In the genomic region with DNA sequence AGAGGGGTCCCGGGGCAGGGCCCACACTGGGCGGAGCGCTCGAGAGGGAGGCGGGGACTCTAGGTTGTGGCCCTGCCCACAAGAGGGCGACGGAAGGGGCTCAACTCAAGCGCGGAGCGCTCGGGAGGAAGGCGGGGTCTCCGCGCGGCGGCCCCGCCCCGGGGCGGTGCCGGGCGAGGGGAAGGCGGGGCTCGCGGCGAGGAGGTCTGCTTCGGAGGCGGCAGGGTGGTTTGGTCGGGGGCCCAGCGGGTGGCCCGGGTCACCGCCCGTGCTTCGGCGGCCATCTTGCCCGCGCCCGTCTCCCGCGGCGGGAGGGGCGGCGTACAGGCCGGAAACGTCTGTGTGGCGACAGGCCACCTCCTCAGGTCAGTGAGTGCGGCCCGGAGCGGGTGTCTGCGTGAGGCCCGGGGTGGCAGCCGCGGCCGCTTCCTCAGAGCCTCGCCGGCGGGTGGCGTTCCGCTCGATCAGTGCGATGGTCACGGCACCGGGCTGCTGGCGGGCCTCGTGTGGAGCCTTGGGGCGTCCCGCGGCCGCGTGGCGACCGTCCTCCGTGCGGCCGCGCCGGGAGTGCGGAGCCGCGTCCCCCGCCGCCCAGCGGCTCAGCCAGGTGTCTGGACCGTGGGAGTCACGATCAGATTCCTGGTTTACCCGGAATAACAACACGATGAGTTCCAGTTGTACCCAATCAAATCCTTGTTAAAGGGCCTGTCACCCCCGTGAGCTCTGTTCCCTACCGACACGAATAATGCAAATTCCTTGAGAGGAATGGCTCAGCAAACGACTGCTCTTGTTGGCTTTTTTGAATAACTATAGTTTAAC, we compare ENCODE assay signal across 7 mouse cellular contexts. TPM values are rescaled to one million over a fixed set of nuclear protein-coding genes. Genes with fewer than 3 reads are reported as not detected.
A peak's percentile ranks its signal among the peaks of the same experiment; 100 is the strongest.
DNase-seq lines count a peak whose midpoint lies in the region; ATAC-seq and TF ChIP-seq lines count a peak whose summit lies in the region.

A gene (plus strand): TSS at position 176 of the 819 bp plus-strand sequence.

- H3K4me2 ChIP-seq in embryonic facial prominence, embryonic 12.5 days (replicated peaks): peak within 1 kb of the TSS; percentile 48
- peak within 1 kb of the TSS; percentile 64 for H3K4me2 ChIP-seq in limb, embryonic 13.5 days (replicated peaks)
- peak within 1 kb of the TSS; percentile 70 for H3K4me2 ChIP-seq in midbrain, embryonic 16.5 days (ENCODE audit: low read length)

- H3K27me3 ChIP-seq in embryonic facial prominence, embryonic 12.5 days: no peaks in the 10 kb centered on the region
- no peaks in the 10 kb centered on the region for H3K27me3 ChIP-seq in heart, adult 2 months (ENCODE audit: control insufficient read depth, insufficient read depth, low read length)
- no peaks in the 10 kb centered on the region for H3K27me3 ChIP-seq in limb, embryonic 13.5 days
- H3K27me3 ChIP-seq in midbrain, embryonic 16.5 days (ENCODE audit: control insufficient read depth, insufficient read depth, low read depth, low read length): no peaks in the 10 kb centered on the region

- TF ChIP-seq EP300 in heart, adult 2 months (IDR thresholded peaks at IDR 0.05; ENCODE audit: insufficient read depth, low read depth, low read length): no peak

- TF ChIP-seq CTCF in heart, adult 2 months (IDR thresholded peaks at IDR 0.05): peak; percentile 54

- H3K4me1 ChIP-seq in embryonic facial prominence, embryonic 12.5 days: peaks cover 9% of the 10 kb centered on the region
- peaks cover 1% of the 10 kb centered on the region; the same call in 1 of the 2 replicates for H3K4me1 ChIP-seq in heart, adult 2 months (ENCODE audit: control insufficient read depth, insufficient read depth, low read length)
- H3K4me1 ChIP-seq in limb, embryonic 13.5 days: peaks cover 9% of the 10 kb centered on the region
- H3K4me1 ChIP-seq in midbrain, embryonic 16.5 days (ENCODE audit: control insufficient read depth, insufficient read depth, low read length): peaks cover 11% of the 10 kb centered on the region

- peak within 1 kb of the TSS; percentile 79 for H3K9ac ChIP-seq in embryonic facial prominence, embryonic 12.5 days
- H3K9ac ChIP-seq in heart, adult 2 months (ENCODE audit: low read depth, low read length): peak within 1 kb of the TSS; percentile 93
- H3K9ac ChIP-seq in limb, embryonic 13.5 days: peak within 1 kb of the TSS; percentile 89
- peak within 1 kb of the TSS; percentile 92 for H3K9ac ChIP-seq in midbrain, embryonic 16.5 days (ENCODE audit: low read depth, low read length)

- peak; percentile 97 for ATAC-seq in embryonic facial prominence, embryonic 12.5 days (ENCODE audit: insufficient number of reproducible peaks, insufficient read depth, low FRiP score, low TSS enrichment)
- peak; percentile 97 for ATAC-seq in limb, embryonic 13.5 days (ENCODE audit: low FRiP score, low read depth)
- peak; percentile 98 for ATAC-seq in midbrain, embryonic 16.5 days

- peaks cover 2% of the 10 kb centered on the region; the same call in 1 of the 2 replicates for H3K79me2 ChIP-seq in heart, adult 2 months (replicated peaks; ENCODE audit: control insufficient read depth, insufficient read depth, low read length)

- peak; percentile 89 for DNase-seq in adrenal gland, postnatal 25 days
- DNase-seq in heart, adult 2 months: peak; percentile 92 to 94
- DNase-seq in kidney, adult 8-10 months: peak; percentile 79 to 84
- peak; percentile 86 to 89 for DNase-seq in spleen, postnatal 10 days (ENCODE audit: low spot score in 2 of 2)

- no peaks in the 10 kb centered on the region for H3K9me3 ChIP-seq in embryonic facial prominence, embryonic 12.5 days
- H3K9me3 ChIP-seq in limb, embryonic 13.5 days: no peaks in the 10 kb centered on the region
- no peaks in the 10 kb centered on the region for H3K9me3 ChIP-seq in midbrain, embryonic 16.5 days (replicated peaks; ENCODE audit: control insufficient read depth, low read length, poor library complexity, severe bottlenecking)

- TF ChIP-seq POLR2A in heart, adult 2 months (IDR thresholded peaks at IDR 0.05; ENCODE audit: insufficient read depth, low read depth, low read length): no peak; the same call in 1 of the 2 replicates

- intact Hi-C loops in heart, adult 2 months (cut with DNase I): loop anchor here (1.0 to 2.0 kb wide), 2 partner anchors 50 to 364 kb away; a partner anchor contains a TSS

- H3K36me3 ChIP-seq in embryonic facial prominence, embryonic 12.5 days: no peaks in the 10 kb centered on the region
- H3K36me3 ChIP-seq in heart, adult 2 months (ENCODE audit: control insufficient read depth, insufficient read depth, low read length): peaks cover 10% of the 10 kb centered on the region
- H3K36me3 ChIP-seq in limb, embryonic 13.5 days: peaks cover 9% of the 10 kb centered on the region; the same call in 1 of the 2 replicates
- H3K36me3 ChIP-seq in midbrain, embryonic 16.5 days (ENCODE audit: control insufficient read depth, insufficient read depth, low read length): peaks cover 4% of the 10 kb centered on the region; the same call in 1 of the 2 replicates

- peak within 1 kb of the TSS; percentile 83 for H3K4me3 ChIP-seq in embryonic facial prominence, embryonic 12.5 days
- H3K4me3 ChIP-seq in heart, adult 2 months: peak within 1 kb of the TSS; percentile 91
- H3K4me3 ChIP-seq in limb, embryonic 13.5 days: peak within 1 kb of the TSS; percentile 78
- peak within 1 kb of the TSS; percentile 91 for H3K4me3 ChIP-seq in midbrain, embryonic 16.5 days (ENCODE audit: low read depth, low read length)

- WGBS in embryonic facial prominence, embryonic 12.5 days: under 1% methylated on average over 89 of the region's 90 CpGs
- WGBS in heart, adult 2 months: under 1% methylated on average over 84 of the region's 90 CpGs
- under 1% methylated on average over 80 of the region's 90 CpGs for WGBS in limb, embryonic 13.5 days
- WGBS in midbrain, embryonic 16.5 days: under 1% methylated on average over 81 of the region's 90 CpGs

- H3K27ac ChIP-seq in embryonic facial prominence, embryonic 12.5 days: peak within 1 kb of the TSS; percentile 91
- H3K27ac ChIP-seq in heart, adult 2 months: peak within 1 kb of the TSS; percentile 87
- peak within 1 kb of the TSS; percentile 91 for H3K27ac ChIP-seq in limb, embryonic 13.5 days
- peak within 1 kb of the TSS; percentile 95 for H3K27ac ChIP-seq in midbrain, embryonic 16.5 days (ENCODE audit: low read length)

RNA-seq across cellular contexts. Expression of the gene that starts here (rescaled TPM):
- 19.2 and 19.7 TPM in 2 replicates for total RNA-seq in adrenal gland, postnatal 25 days (2021)
- polyA plus RNA-seq in embryonic facial prominence, embryonic 12.5 days (2016; fragmentation: Nextera tagmentation; extraction: Ambion mirVana): 31.0 and 34.7 TPM in 2 replicates
- total RNA-seq in heart, adult 2 months (2021): 10 to 100 TPM; 15.9 to 19.0 TPM
- 3.2 and 5.0 TPM in 2 replicates for polyA plus RNA-seq in heart, adult 2 months (2012; rRNA removed)
- 28.6 and 28.9 TPM in 2 replicates for polyA plus RNA-seq in limb, embryonic 13.5 days (2015; fragmentation: Nextera tagmentation; extraction: Ambion mirVana)
- 23.7 and 23.8 TPM in 2 replicates for polyA plus RNA-seq in midbrain, embryonic 16.5 days (2015; fragmentation: Nextera tagmentation; extraction: Ambion mirVana)

Comparison
In these comparisons a context has a peak if more than half of its experiments do, and no peak if none do; other contexts are left out.
1. Peak in every context shown above with its lines: DNase-seq, ATAC-seq, H3K4me3 ChIP-seq and H3K27ac ChIP-seq.